Mouse (Mus musculus): ENCODE results near the gene Atxn2.

- no peak for TF ChIP-seq CTCF (IDR thresholded peaks at IDR 0.05; ENCODE audit: extremely low read depth, insufficient read depth, insufficient read length, insufficient replicate concordance)
- no peak for TF ChIP-seq POLR2A (IDR thresholded peaks at IDR 0.05; ENCODE audit: low read depth, low read length)
Measured at GRCm38 (mm10) chr5:121833572-121834240, 122.6 kb downstream of the Atxn2 start.
